Mouse (Mus musculus) small intestine, adult 2 months (tissue): ENCODE measurements around the gene Tuba1c. TPM values are rescaled to one million over a fixed set of nuclear protein-coding genes. Genes with fewer than 3 reads are reported as not detected.

Experiments
- H3K27ac ChIP-seq: fragments of 200-500 bp; 2 replicates; pipeline ENCODE4 v1.5.1; 2012; ENCODE audit warnings: low read depth, low read length, control low read depth, inconsistent platforms; ENCODE audit not compliant: insufficient read depth
- H3K27me3 ChIP-seq: fragments of 200-500 bp; 2 replicates; pipeline ENCODE4 v1.6.1; 2012; ENCODE audit warnings: mild to moderate bottlenecking, moderate library complexity, low read length, inconsistent platforms; ENCODE audit not compliant: control insufficient read depth, insufficient read depth
- H3K36me3 ChIP-seq: fragments of 200-500 bp; 2 replicates; pipeline ENCODE4 v1.6.1; 2012; ENCODE audit warnings: mild to moderate bottlenecking, low read length, control low read depth, inconsistent platforms; ENCODE audit not compliant: control insufficient read depth, insufficient read depth
- H3K4me1 ChIP-seq: fragments of 200-500 bp; 2 replicates; pipeline ENCODE4 v1.6.1; 2012; ENCODE audit warnings: low read length, inconsistent platforms, mixed read lengths; ENCODE audit not compliant: control insufficient read depth, insufficient read depth, insufficient read length
- H3K4me3 ChIP-seq: fragments of 200-500 bp; 2 replicates; pipeline ENCODE4 v1.5.1; 2012; ENCODE audit warnings: low read depth, mild to moderate bottlenecking, control low read depth, inconsistent platforms, low read length, moderate library complexity
- CTCF ChIP-seq: fragments of 200-500 bp; IDR thresholded peaks from 2 replicates; pipeline ENCODE4 v1.5.1; 2012; ENCODE audit warnings: low read depth, mild to moderate bottlenecking, control low read depth, inconsistent platforms, low read length, moderate library complexity, mixed read lengths; ENCODE audit not compliant: insufficient replicate concordance, insufficient read length; ENCODE audit errors: extremely low read depth
- POLR2A ChIP-seq: fragments of 200-500 bp; IDR thresholded peaks from 2 replicates; pipeline ENCODE4 v1.6.1; 2012; ENCODE audit warnings: low read depth, mild to moderate bottlenecking, control low read depth, inconsistent platforms, low read length, moderate library complexity
- WGBS: fragments of 180-500 bp; shearing (Covaris S2); methylation state at CpG from one replicate; pipeline ENCODE4 v1.1.7; 2018; 5-methylcytosine and 5-hydroxymethylcytosine counted together
- polyA plus RNA-seq: library from polyadenylated mRNA; depleted of rRNA; stranded (reverse); fragments of >200 nt; gene quantifications from 2 replicates; pipeline ENCODE4 v1.2.3, GENCODE M21; 2012

The Tuba1c gene
- polyA plus RNA-seq, 1 experiment = 382 TPM

GRCm38 (mm10) chr15:99000535-99001283 lies 29.0 kb upstream of the Tuba1c start:
- peak; percentile 13; the same call in 1 of the 2 replicates for TF ChIP-seq CTCF
- TF ChIP-seq POLR2A = no peak
- Histone ChIP-seq H3K27me3 (no peaks in the 10 kb centered on the region), H3K27ac (no peak overlapping the region), H3K4me1 (peaks cover 11% of the 10 kb centered on the region; the same call in 1 of the 2 replicates), H3K4me3 (no peak overlapping the region), H3K36me3 (no peaks in the 10 kb centered on the region)
- WGBS = 35% methylated on average over 14 of the region's 14 CpGs

GRCm38 (mm10) chr15:99001451-99001931 lies 28.2 kb upstream of the Tuba1c start:
- Histone ChIP-seq H3K4me1 (peaks cover 11% of the 10 kb centered on the region; the same call in 1 of the 2 replicates), H3K27ac (no peak overlapping the region), H3K36me3 (no peaks in the 10 kb centered on the region), H3K27me3 (no peaks in the 10 kb centered on the region), H3K4me3 (peak overlapping the region; percentile 51)
- no peak for TF ChIP-seq POLR2A
- TF ChIP-seq CTCF = no peak
- 15% methylated on average over 17 of the region's 17 CpGs for WGBS

GRCm38 (mm10) chr15:99003600-99003999 lies 26.1 kb upstream of the Tuba1c start:
- no peaks in the 10 kb centered on the region for H3K36me3 ChIP-seq
- no peak overlapping the region for H3K4me3 ChIP-seq
- no peaks in the 10 kb centered on the region for H3K27me3 ChIP-seq
- no peak for TF ChIP-seq POLR2A
- 0 out of 2 replicates have a peak, but pooled peaks have one; percentile 8 for TF ChIP-seq CTCF
- 89% methylated on average over 5 of the region's 5 CpGs for WGBS
- peaks cover 6% of the 10 kb centered on the region; the same call in 1 of the 2 replicates for H3K4me1 ChIP-seq
- no peak overlapping the region for H3K27ac ChIP-seq

- Histone ChIP-seq H3K4me1 (no peaks in the 10 kb centered on the region), H3K27me3 (no peaks in the 10 kb centered on the region), H3K27ac (no peak overlapping the region), H3K36me3 (no peaks in the 10 kb centered on the region), H3K4me3 (no peak overlapping the region)
- WGBS = 22% methylated on average over 6 of the region's 6 CpGs
- TF ChIP-seq CTCF (no peak), POLR2A (no peak)
Observed at GRCm38 (mm10) chr15:99008801-99009241, 20.9 kb upstream of the Tuba1c start.

GRCm38 (mm10) chr15:99010896-99011295 lies 18.8 kb upstream of the Tuba1c start:
- 52% methylated on average over 2 of the region's 2 CpGs for WGBS
- TF ChIP-seq CTCF (no peak), POLR2A (no peak)
- Histone ChIP-seq H3K4me1 (no peaks in the 10 kb centered on the region), H3K27me3 (no peaks in the 10 kb centered on the region), H3K4me3 (no peak overlapping the region), H3K36me3 (no peaks in the 10 kb centered on the region), H3K27ac (no peak overlapping the region)

- Histone ChIP-seq H3K4me1 (no peaks in the 10 kb centered on the region), H3K27me3 (no peaks in the 10 kb centered on the region), H3K36me3 (no peaks in the 10 kb centered on the region), H3K4me3 (no peak overlapping the region), H3K27ac (no peak overlapping the region)
- 81% methylated on average over 3 of the region's 3 CpGs for WGBS
- no peak for TF ChIP-seq CTCF
- no peak for TF ChIP-seq POLR2A
Observed at GRCm38 (mm10) chr15:99011946-99012345, 17.7 kb upstream of the Tuba1c start.

GRCm38 (mm10) chr15:99014496-99015030 lies 15.1 kb upstream of the Tuba1c start:
- Histone ChIP-seq H3K27me3 (no peaks in the 10 kb centered on the region), H3K4me3 (no peak overlapping the region), H3K4me1 (no peaks in the 10 kb centered on the region), H3K27ac (no peak overlapping the region), H3K36me3 (no peaks in the 10 kb centered on the region)
- TF ChIP-seq CTCF = no peak
- no peak for TF ChIP-seq POLR2A
- 28% methylated on average over 9 of the region's 9 CpGs for WGBS
